Mouse (Mus musculus) bone marrow macrophage, adult 2 months (primary cell): ENCODE results near the gene Wdr47. TPM values are rescaled to one million over a fixed set of nuclear protein-coding genes. Genes with fewer than 3 reads are reported as not detected.
A peak's percentile ranks its signal among the peaks of the same experiment; 100 is the strongest.
"Not testable (repeated sequence)": the region's sequence is repeated elsewhere in the genome, so short reads cannot be mapped to it uniquely, and the experiment has no call there.

Source experiments
- H3K27ac ChIP-seq: 2 replicates; pipeline ENCODE4 v1.5.1; 2012; ENCODE audit warnings: low read depth, low read length; ENCODE audit not compliant: insufficient read depth
- H3K4me1 ChIP-seq: 2 replicates; pipeline ENCODE4 v1.6.1; 2012; ENCODE audit warnings: low read length; ENCODE audit not compliant: control insufficient read depth, insufficient read depth
- H3K4me3 ChIP-seq: 2 replicates; pipeline ENCODE4 v1.5.1; 2012; ENCODE audit warnings: mild to moderate bottlenecking, low read length, moderate library complexity; ENCODE audit not compliant: insufficient read depth
- CTCF ChIP-seq: IDR thresholded peaks from 2 replicates; pipeline ENCODE4 v1.5.1; 2012; ENCODE audit warnings: low read depth, mild to moderate bottlenecking, low read length, moderate library complexity
- POLR2A ChIP-seq: IDR thresholded peaks from 2 replicates; pipeline ENCODE4 v1.6.1; 2012; ENCODE audit warnings: mild to moderate bottlenecking, low read depth, low read length, borderline replicate concordance
- polyA plus RNA-seq: library from polyadenylated mRNA; stranded (reverse); fragments of >200 nt; gene quantifications from 2 replicates; pipeline ENCODE4 v1.2.4, GENCODE M21; 2012; ENCODE audit not compliant: missing spikeins, insufficient read depth, insufficient read length

Gene Wdr47
- polyA plus RNA-seq, 1 experiment: 7.2 TPM

DNA sequence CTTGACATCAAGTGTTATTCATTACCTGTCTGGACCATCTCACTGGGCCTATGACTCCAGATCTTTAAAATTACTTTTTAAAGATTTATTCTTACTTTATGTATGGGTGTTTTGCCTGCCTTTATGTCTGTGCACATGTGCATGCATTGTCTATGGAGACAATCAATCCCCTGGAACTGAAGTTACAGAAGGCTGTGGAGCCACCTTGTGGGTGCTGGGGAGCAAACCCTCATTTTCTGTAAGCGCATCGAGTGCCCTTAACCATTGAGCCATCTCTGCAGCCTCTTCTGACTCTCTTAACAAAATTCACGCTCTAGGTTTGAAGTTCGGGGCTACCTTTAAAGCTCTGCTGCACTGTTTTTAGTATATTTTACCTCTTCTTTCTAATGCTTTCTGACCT is 48.3 kb downstream of the Wdr47 start:
- Histone ChIP-seq H3K27ac (no peak overlapping the region), H3K4me3 (no peak overlapping the region), H3K4me1 (peaks cover 3% of the 10 kb centered on the region; the same call in 1 of the 2 replicates)
- TF ChIP-seq POLR2A (no peak), CTCF (no peak)

DNA sequence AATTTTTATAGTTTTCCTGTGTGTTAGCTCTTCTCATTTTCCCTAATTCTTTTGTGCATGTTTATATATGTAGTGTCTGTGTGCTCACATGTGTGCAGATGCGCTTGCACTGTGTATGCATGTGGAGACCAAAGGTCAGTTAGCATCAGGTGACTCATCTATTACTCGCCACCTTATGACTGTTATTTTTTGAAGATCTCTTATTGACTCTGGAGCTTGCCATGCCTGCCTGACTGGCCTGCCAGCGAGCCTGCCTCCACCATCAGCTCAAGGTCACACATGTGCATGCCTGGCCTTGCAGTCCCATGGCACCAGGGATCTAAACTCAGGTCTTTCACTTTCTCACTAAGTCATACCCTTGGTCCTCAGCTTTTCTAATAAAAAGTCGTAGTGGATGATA is 49.9 kb downstream of the Wdr47 start:
- TF ChIP-seq POLR2A: no peak
- no peak for TF ChIP-seq CTCF
- Histone ChIP-seq H3K27ac (no peak overlapping the region), H3K4me3 (no peak overlapping the region), H3K4me1 (peaks cover 3% of the 10 kb centered on the region; the same call in 1 of the 2 replicates)

DNA sequence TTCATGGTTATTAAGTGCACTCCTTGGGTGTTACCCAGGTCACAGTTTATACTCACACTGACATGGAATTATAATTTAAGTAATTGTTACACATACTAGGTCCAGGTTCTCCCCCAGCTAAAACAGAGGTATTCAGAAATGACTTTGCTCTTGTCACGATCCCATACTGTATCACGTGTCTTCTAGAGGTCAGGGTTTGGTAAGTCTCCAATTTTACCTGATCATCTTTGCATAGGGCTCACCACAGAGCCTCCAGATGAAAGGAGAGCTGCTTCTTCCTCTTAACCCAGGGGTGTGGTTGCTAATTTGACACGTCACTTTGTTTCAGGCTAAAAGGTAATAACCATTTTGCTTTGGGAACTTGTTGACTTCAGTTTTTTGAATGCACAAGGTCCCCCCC is 53.8 kb downstream of the Wdr47 start:
- H3K4me1 ChIP-seq: peaks cover 3% of the 10 kb centered on the region; the same call in 1 of the 2 replicates
- TF ChIP-seq POLR2A (no peak), CTCF (no peak)
- no peak overlapping the region for H3K27ac ChIP-seq
- no peak overlapping the region for H3K4me3 ChIP-seq

DNA sequence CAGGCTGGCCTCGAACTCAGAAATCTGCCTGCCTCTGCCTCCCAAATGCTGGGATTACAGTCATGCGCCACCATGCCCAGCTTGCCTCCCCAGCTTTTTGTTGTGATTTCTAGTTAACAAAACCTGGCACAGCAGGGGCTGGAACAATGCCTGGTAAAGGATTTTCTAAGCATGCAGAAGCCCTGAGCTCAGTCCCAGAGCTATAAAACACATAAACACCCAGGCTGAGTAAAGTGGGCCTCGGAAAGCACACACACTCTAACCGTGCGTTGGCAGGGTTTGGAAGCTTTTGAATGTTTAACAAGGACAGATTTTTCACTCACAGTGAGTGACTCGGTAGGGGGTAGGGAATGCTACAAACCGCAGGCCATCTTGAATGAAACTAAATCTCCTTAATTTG is 55.0 kb downstream of the Wdr47 start:
- TF ChIP-seq POLR2A: no peak
- TF ChIP-seq CTCF: no peak
- Histone ChIP-seq H3K4me1 (peaks cover 1% of the 10 kb centered on the region; the same call in 1 of the 2 replicates), H3K27ac (no peak overlapping the region)

DNA sequence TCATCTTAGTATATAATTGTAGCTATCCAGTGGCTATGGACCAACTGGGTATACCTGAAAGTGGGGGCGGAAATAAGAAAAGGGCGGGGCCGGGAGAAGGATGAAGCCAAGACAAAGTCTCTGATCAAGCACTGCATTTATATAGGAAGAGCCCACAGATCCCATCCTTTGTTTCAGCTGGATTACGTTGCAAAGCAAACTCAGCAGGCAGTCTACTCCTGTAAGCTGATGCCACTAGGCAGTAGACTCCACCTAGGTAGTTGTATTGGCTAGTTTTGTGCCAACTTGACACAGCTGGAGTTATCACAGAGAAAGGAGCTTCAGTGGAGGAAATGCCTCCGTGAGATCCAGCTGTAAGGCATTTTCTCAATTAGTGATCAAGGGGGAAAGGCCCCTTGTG is 56.6 kb downstream of the Wdr47 start:
- H3K27ac ChIP-seq, H3K4me1 ChIP-seq, H3K4me3 ChIP-seq: not testable (repeated sequence)

More for the DNA sequence above, 55.0 kb downstream of the Wdr47 start:
- no peak overlapping the region for H3K4me3 ChIP-seq

DNA sequence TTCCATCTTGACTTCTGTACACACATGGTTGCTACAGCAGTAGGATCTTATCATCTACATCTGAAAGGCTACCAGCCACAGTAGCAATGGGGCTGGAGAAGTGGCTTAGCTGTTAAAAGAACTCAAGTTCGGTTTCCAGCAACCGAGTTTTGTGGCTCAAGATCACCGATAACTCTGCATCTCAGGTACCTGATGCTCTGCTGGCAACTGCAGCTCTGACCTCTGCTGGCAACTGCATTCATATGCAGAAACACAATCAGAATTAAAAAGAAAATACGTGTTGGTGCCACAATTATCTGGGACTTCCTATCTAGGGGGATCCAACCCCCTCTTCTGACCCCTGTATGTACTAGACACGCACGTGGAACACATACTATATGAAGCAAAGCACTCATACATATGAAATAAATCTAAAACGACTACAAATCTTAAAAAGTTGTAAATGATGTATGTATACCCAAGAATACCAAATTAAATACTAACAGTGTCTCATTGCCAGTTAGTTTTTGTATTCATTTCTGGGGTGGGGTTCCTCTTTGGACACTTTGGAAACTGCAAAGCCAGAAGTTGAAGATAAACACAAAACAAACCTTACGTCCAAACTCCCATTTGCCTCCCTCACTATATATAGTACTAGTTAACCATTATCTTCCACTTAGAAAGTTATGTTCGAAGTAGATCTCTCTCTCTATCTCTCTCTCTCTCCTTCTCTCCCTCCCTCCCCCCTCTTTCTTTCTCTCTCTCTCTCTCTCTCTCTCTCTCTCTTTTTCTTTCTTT is 62.0 kb downstream of the Wdr47 start:
- no peak overlapping the region for H3K27ac ChIP-seq
- no peak overlapping the region for H3K4me3 ChIP-seq
- H3K4me1 ChIP-seq: peaks cover 4% of the 10 kb centered on the region
- TF ChIP-seq POLR2A (no peak), CTCF (0 out of 2 replicates have a peak, but pooled peaks have one; percentile 14)

DNA sequence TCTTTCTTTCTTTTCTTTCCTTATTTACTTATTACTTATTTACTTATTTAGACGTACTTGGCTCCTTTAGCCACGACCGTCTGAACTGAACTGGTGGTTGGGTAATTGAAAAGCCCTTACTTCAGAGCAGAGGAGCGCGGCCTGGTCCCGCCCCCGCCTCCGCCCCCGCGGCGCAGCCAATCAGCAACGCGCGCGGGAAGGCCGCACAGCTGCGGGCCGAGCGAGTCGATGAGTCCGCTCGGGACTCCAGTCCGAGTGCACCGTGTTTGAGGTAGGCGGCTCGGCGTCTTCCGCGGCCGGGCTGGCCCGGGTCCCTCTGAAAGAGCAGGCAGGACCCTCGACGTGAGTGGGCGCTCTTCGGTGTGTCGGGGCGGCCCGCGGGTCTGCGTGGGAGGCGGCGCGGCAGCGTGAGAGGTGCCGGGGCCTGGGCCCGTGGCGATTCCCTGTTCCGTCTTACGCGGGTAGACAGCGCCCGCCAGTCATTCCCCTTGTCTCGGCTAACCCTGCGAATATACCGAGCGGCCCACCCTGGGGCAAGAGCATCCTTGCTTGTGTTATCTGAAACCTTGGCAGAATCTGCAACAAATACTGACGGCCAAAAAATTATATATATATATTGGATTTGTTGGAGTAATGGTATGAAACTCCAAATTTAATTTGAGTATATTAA is 62.8 kb downstream of the Wdr47 start, which contains the start of gene Clcc1:
TSS of gene Clcc1 (plus strand) at position 204 of the 670 bp plus-strand sequence.
- H3K4me1 ChIP-seq: peaks cover 4% of the 10 kb centered on the region
- H3K4me3 ChIP-seq: peak within 1 kb of the TSS; percentile 97
- H3K27ac ChIP-seq: peak within 1 kb of the TSS; percentile 57
- peak; percentile 58; the same call in 1 of the 2 replicates for TF ChIP-seq POLR2A
- no peak for TF ChIP-seq CTCF

DNA sequence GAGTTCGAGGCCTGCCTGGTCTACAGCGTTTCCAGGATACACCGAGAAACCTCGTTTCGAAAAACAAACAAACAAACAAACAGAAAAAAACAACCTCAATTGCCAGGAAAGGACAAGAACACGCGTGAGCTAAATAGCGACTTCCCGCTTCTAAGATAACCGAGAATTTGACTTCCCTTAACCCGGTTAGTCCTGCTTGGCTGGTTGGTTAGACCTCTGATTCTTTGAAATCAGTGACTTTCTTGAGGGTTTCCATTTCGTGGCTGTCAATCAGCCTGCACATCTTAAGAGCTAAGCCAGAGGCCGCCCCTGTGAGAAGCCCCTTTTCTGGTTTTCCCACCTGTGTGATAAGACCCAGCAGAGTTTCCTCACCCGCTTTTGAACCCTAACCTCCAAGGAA is 63.5 kb downstream of the Wdr47 start:
- Histone ChIP-seq H3K4me3 (peak overlapping the region; percentile 97), H3K27ac (peak overlapping the region; percentile 28; the same call in 1 of the 2 replicates), H3K4me1 (peaks cover 4% of the 10 kb centered on the region)
- TF ChIP-seq POLR2A (no peak), CTCF (no peak)

DNA sequence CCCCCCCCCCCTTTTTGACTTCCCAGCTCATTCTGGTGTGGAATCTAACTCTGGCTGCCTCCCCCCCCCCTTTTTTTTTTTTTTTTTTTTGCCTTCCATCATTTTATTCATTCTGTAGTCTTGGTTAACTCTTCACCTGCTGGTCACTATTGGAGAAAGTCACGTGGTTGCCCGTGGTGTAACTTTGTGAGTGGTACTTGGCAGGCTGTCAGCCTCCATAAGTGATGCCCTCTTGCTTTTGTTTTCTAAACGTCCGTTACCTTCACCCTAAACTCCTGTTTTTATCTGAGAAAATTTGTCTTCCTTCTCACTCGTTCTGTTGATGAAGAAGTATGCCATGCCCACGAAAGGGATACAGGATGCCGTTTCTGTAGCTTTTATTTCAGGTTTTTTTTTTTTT is 64.4 kb downstream of the Wdr47 start:
- Histone ChIP-seq H3K27ac (no peak overlapping the region), H3K4me3 (no peak overlapping the region), H3K4me1 (peaks cover 4% of the 10 kb centered on the region)
- TF ChIP-seq POLR2A: no peak
- no peak for TF ChIP-seq CTCF

DNA sequence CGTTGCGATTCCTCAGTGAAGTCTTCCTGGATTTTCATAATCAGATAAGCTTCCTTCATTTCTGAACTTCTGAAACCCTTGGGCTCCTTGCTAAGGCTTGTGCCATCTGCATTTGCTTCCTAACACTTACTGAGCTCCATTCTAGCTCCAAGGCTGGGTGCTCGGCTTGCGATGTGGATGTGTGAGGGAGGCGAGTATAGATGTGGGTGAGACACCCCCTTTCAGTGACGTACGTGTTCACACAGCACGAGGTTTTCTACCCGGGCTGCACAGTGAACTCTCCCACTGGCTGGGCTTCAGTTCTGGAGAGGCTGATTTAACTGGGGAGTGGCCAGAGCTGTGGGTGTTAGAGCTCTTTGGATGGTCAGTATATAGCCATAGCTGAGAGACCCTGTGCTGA is 67.5 kb downstream of the Wdr47 start:
- no peak overlapping the region for H3K27ac ChIP-seq
- peaks cover 4% of the 10 kb centered on the region for H3K4me1 ChIP-seq
- H3K4me3 ChIP-seq: no peak overlapping the region
- TF ChIP-seq CTCF (no peak), POLR2A (no peak)
